Mouse (Mus musculus) neutrophil, adult 5-6 weeks (primary cell): Measurements from ENCODE around the gene Fgfr2. TPM values are rescaled to one million over a fixed set of nuclear protein-coding genes. Genes with fewer than 3 reads are reported as not detected.

Source experiments
- ATAC-seq: fragments of 151-379, 151-347 bp; 2 replicates; pipeline ENCODE4 v1.8.0; 2017; ENCODE audit warnings: mild to moderate bottlenecking, moderate TSS enrichment; ENCODE audit not compliant: insufficient number of reproducible peaks, poor library complexity, low FRiP score, severe bottlenecking; ENCODE audit errors: extremely low read depth
- total RNA-seq: library from RNA; stranded (forward); fragments of 200-1000 nt; gene quantifications from 2 replicates; pipeline ENCODE4 v1.2.3, GENCODE M21; 2017

Fgfr2 gene
- total RNA-seq, 1 experiment from 2014 or later: not detected

DNA sequence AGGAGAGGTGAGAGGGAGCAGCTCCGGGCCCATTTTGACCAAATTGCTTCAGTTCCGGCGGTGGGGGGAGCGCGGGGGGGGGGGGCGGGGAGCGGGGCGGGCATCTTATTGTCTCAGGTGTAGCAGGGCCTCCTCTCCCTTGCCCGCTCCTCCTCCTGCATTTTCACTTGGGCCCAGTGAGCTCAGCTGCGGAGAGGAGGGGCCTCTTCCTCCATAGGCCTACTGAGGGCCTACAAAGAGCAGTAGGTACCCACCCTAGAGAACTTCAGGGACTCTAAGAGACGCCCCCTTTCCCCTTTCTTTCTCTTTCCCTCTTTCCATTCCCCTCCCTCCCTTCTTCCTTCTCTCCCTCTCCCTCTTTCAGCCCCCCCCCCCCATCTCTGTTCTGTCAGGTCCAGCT, 1520.0 kb downstream of the Fgfr2 start:
- no peak for ATAC-seq

DNA sequence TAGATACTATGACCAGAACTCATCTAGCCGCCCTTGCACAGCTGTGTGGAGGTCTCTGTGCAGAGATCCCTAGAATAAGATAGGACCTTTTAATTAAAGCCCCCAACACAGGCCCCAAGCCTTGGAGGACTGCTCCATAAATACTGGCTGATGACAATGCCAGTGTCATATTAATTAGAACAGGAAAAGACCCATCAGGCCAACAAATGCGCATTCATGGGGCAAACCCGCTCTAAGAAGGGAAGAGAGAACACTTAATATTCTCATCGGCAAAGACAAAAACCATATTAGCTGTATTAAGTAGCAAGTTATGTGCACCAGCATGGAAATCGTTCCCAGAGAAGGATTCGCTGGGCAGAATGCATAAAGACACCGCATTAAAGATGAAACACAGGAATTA, 1521.0 kb downstream of the Fgfr2 start:
- no peak for ATAC-seq

- no peak for ATAC-seq
Measured at GRCm38 (mm10) chr7:131598483-131598824, 1524.7 kb downstream of the Fgfr2 start.

DNA sequence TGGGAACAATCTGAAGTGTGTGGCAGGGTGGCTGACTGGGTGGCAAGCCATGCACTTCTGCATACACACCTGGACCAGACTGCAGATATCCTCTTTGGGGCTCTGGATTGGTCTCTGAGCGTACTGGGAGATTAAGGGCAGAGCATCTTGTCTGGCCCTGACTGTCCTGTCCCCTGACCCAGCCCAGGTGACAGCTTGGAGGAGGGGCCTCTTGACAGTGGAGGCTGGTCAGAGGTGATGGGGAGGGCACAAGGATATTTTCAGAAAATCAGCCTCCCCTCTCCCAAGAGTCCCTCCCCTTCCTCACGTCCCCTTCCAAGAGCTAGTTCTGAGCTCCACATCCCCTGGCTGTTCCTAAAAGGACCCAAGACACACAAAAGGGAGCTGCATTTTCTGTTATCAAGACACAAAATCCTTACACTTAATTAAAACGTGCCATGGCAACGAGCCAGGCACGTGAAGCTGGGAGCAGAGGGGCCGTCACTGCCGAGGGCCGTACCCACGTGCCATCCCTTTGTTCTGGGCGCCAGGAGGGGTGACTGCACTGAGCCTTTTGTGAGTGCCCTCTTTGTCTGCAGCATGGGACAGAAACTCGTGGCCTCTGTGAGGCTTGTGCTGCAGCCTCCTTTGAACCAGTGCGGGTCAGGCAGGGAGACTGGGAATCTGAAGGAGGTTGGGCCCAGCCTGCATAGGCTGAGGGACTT, 1525.2 kb downstream of the Fgfr2 start:
- ATAC-seq: no peak

DNA sequence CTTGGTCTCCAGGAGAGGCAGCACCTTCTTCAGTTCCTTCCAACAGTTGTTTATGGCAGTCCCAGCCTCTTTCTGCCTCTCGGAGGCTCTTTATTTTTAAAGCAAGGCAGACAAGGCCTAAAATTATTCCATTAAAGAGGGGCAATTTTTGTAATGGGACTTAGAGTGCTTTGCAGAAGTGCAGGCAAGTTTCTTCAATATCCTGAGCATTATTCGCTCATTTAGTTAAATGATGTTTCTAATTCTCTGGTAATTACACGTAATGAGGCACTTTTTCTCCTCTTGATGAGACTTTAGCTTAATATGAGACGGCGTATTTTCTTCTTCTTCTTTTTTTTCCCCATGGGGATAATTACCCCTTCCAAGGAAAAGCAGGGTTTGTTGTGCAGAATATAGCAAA, 1537.6 kb downstream of the Fgfr2 start:
- no peak for ATAC-seq

- no peak for ATAC-seq
Measured at GRCm38 (mm10) chr7:131582178-131582577, 1541.0 kb downstream of the Fgfr2 start.

DNA sequence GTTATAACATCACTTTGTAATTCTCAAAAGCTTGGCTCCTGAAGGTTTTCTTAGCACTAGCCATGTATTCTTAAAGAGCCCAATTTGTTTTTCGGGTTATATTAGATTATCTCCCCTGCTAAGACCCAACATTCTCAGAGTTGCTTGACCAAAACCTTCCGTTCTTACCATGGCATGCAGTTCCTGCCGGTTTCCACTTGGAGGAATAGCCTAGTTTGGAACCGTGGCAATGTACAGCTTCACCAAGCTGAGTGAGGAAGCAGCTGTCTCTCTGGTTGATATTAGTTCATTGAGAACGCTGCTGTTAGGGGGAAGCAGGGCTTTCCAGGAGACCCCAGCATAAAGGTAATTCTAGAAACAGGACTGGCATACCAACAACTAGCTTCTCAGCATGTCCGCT, 1547.9 kb downstream of the Fgfr2 start:
- no peak for ATAC-seq

DNA sequence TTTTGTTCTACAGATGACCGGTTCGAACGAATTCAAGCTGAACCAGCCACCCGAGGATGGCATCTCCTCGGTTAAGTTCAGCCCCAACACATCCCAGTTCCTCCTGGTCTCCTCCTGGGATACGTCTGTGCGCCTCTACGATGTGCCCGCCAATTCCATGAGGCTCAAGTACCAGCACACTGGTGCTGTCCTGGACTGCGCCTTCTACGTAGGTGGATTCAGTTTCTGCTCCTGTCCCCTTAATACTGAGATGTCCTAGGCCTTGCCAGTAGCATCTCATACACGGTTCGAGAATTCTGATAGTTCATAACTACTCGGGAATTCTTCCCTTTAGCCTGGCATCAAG, 1562.5 kb downstream of the Fgfr2 start:
- no peak for ATAC-seq

GRCm38 (mm10) chr7:131559986-131560696, 1563.0 kb downstream of the Fgfr2 start, which contains the start of gene Bub3:
Bub3 (plus strand) TSS chr7:131560222.
- peak; percentile 95 for ATAC-seq

DNA sequence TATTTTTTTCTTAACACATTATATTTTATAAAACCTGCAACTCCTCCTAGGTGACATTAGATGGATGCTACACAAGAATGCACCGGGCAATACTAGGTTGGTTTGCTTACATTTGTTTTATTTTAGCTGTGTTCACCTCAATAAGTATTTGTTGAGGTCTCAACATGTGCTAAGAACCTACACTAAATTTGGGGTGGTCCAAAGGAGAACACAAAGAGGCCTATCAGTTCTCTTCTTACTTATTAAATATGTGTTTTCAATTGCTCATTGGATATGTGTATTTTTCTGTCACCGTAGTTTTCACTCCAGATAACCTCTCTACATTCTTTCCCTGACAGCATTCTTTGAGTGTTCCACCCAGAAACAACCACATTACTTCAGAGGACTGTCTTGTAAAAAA, 1565.4 kb downstream of the Fgfr2 start:
- ATAC-seq: no peak

DNA sequence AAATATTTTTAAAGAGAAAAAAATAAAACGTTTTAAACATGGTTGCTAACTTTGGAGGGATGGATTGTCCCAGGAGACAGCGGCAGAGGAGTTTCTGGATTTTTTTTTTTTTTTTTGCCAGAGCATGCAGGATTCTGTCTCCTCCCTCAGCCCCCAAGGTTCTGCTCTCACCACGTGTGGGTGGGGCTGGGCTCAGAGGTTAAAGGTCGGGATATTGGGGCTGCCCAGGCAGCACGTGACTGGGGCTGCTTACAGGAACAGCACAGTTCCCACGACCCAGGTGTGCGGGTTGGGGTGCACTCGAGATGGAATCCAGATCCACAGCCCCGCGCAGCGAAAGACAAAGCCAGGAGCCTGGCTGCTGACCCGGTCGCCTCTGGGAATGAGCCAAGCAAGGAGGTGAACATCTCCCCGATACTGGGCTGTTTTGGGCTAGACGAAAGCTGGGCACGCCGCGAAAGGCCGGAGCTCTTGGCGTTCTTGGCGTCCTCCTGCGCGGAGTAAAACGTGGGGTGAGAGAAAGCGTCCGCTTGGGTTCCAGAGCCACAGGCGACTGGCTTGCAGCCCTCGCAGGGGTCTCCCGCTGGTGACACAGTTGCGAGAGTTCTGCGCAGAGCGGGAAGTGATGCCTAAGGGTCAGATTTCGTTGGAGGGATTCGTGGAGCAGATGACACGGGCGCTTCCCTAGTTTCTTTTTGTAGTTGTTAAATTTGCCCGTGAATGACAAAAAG, 1566.4 kb downstream of the Fgfr2 start:
- no peak for ATAC-seq

DNA sequence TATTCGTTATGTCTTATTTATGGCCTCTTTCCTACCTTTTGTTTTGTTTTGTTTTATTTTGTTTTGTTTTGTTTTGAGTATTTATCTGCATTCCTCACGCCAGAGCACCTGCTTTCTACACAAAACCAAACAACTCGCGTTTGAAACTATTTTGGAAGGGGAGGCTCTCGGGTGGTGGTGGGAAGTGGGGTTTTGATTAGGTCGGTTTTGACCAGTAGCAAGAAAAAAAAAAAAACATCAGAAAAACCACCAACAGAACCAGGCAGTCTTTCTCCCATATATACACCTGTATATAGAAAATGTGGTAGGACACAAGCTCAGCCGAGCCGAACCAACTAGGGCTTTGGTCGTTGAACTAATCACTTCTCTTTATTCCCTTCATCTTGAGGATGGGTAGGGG, 1567.0 kb downstream of the Fgfr2 start:
- no peak for ATAC-seq

GRCm38 (mm10) chr7:131555301-131556081, 1567.7 kb downstream of the Fgfr2 start:
- no peak for ATAC-seq

DNA sequence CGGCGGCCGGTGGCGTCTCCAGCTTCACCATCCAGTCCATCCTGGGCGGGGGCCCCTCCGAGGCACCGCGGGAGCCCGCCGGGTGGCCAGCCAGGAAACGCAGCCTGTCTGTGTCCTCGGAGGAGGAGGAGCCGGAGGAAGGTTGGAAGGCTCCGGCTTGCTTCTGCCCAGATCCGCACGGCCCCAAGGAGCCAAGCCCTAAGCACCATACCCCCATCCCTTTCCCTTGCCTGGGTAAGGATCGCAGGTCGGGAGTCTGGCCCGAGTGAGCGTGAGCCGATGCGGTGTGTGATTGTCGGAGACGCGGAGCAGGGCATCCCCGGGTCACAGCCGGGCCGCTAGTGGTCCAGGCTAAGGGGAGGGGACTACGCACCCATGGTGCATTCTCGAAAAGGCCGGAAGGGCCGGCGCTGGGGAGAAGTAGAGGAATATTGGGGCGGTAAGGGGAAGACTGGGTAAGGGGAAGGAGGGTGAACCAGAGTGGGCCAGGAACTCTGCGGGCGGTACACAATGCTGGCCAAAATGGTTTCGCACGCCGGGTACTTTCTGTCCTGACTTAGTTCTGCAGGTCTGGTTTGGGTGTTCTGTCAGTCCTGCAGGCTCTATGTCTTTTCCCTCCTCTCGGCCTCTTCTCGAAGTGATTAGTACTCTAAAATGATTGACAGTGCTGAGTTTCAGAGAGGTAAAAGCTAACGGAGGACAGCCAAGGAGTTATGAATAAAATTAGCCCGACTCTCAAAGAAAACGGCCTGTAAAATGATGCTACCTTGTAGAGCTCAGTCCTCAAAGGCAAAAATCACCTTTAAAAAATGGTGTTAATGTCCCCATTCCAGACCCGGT, 1568.6 kb downstream of the Fgfr2 start:
- no peak for ATAC-seq

DNA sequence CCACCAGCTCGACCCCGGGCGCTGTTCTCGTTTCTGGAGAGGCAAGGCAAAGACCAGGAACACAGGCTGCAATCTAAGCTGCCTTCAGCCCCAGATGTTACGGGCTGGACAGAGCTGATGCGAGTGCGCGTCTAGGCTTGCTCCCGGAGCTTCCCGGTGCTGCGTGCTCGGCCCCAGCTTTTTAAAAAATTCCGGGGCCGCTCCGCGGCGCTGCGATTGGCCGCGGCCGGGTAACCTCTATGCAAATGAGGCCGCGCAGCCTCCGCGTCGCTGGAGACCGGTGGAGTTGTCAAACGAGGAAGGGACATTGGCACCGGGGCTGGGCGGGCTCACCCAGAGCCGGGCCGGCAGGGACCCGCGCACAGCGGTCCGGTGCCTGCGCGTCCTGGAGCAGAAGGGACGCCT, 1569.4 kb downstream of the Fgfr2 start:
- peak; percentile 56; the same call in 1 of the 2 replicates for ATAC-seq

DNA sequence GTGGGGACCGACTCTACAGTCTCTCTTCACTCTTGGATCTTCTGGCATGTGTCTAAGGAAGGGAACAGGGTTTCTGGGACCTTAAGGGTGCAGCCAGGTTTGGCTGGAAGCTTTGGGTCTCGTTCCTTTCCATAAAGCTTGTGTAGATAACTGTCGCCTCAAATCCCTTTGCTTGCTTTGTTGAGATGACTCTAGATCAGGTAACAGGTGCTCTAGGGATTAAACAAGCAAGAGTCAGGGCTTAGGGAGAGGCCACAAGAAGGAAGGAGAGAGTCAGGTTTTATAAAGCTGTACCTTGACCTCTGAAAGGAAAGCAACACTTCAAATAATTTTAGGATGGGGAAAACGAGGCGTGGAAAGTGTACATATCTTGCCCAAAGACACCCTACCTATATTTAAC, 1570.4 kb downstream of the Fgfr2 start:
- no peak for ATAC-seq

GRCm38 (mm10) chr7:131551931-131552741, 1571.0 kb downstream of the Fgfr2 start:
- no peak for ATAC-seq

DNA sequence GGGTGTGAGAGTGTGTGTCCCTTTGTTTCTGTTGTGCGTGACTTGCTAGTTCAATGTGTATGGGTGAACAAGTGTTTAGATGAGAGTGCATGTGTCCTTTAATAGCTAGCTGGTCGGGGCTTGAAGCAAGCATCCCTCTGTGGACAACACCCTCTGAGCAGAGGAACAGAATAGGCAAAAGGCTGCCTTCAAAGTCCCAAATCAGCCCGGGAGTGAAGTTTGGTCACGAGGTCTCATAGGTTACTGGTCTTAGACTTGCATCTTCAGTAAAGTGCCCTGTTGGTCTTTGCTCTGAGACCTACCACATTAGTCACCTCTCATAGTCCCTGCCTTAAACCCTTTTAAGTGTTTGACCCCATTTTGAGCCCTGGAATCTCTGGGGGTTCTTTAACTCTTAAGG, 1571.7 kb downstream of the Fgfr2 start:
- ATAC-seq: no peak
